Mouse (Mus musculus) heart, adult 2 months (tissue): ENCODE data around the gene Abhd17a.

ENCODE experiments used
- CTCF ChIP-seq: fragments of 200-600 bp; IDR thresholded peaks from 2 replicates; pipeline ENCODE4 v1.8.1; 2022; ENCODE audit warnings: antibody characterized with exemption, mild to moderate bottlenecking, moderate library complexity
- EP300 ChIP-seq: fragments of 200-500 bp; IDR thresholded peaks from 2 replicates; pipeline ENCODE4 v1.6.1; 2011; ENCODE audit warnings: low read depth, low read length, control low read depth; ENCODE audit not compliant: insufficient read depth
- POLR2A ChIP-seq: fragments of 200-500 bp; IDR thresholded peaks from 2 replicates; pipeline ENCODE4 v1.6.1; 2011; ENCODE audit warnings: mild to moderate bottlenecking, low read depth, low read length, control low read depth; ENCODE audit not compliant: insufficient read depth

GRCm38 (mm10) chr10:80620796-80621689 lies 30.9 kb upstream of the Abhd17a start:
- no peak for TF ChIP-seq CTCF
- no peak for TF ChIP-seq POLR2A
- TF ChIP-seq EP300, result no peak
